Mouse (Mus musculus) ES-CJ7 (cell line): ENCODE results near the gene Myoz1.
"Not testable (repeated sequence)": the region's sequence is repeated elsewhere in the genome, so short reads cannot be mapped to it uniquely, and the experiment has no call there.

Source experiments
- DNase-seq: peaks from one replicate; pipeline ENCODE4 v3.0.0; 2011; ENCODE audit warnings: low read depth, low spot score

Myoz1 gene

DNA sequence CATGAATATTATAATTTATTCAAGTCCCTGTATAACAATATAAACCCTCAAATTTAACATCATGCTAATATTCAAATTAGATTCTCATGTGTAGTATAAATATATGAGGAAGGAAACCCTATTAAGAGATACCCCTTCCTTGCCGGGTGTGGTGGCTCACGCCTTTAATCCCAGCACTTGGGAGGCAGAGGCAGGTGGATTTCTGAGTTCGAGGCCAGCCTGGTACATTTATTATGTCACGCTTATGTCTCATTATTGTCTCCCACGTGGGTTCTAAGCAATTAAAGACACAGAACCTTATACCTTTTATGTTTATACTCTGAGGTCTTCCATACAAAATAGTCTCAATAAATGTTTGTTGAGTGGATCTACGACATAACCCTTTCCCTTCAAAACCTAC is 17.6 kb downstream of the Myoz1 start:
- no peak for DNase-seq

DNA sequence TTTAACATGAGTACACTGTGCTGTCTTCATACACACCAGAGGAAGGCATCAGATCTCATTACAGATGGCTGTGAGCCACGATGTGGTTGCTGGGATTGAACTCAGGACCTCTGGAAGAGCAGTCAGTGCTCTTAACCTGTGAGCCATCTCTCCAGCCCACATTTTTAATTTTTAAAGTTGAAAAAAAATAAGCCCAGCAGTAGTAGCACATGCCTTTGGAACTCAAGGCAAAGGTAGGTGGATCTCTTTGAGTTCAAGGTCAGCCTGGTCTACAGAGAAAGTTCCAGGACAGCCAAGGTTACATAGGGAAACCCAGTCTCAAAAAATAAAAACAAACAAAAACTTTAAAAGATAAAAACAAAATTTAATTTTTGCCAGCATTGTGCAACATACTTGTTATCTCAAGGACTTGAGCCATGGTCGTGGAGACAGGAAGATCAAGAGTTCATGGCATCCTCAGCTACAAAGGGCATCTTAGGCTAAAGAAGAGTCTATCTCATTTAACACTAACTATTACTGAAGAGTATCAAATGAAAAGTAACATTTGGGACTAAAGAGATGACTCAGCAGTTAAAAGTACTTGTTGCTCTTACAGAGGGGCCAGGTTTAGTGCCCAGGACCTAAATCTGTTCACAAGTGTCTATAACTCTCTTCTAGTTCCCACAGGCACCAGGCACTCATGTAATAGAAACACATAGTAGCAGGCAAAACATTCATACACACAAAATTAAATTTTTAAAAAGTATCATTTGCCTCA is 18.3 kb downstream of the Myoz1 start:
- no peak for DNase-seq

DNA sequence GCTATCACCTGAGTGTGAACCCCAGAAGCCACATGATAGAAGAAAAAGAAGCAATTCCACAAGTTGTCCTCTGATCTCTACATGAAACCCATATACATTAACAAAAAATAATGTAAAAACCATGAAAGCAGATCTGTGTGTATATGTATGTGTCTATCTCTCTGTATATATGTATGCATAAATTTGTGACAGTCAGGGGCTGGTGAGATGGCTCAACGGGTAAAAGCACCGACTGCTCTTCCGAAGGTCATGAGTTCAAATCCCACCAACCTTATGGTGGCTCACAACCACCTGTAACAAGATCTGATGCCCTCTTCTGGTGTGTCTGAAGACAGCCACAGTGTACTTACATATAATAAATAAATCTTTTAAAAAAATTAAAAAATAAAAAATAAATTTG is 19.4 kb downstream of the Myoz1 start:
- not testable (repeated sequence) for DNase-seq

DNA sequence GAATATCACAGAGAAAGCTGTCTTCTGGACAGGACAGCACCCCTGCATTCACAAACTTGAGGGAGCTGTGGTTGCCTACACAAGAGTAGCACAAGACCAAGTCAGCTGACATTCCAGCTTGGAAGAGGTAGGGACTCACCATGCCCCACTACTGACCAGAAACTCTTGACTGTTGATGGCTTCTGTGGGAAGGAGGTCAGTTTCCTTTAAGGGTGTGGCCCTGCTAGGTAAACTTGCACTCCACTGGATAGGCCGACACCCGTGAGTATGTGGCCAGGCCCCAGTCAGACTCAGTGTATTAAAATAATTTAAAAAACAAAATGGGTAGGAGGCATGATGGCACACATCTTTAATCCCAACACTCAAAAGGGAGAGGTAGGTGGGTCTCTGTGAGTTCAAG is 20.8 kb downstream of the Myoz1 start:
- no peak for DNase-seq

DNA sequence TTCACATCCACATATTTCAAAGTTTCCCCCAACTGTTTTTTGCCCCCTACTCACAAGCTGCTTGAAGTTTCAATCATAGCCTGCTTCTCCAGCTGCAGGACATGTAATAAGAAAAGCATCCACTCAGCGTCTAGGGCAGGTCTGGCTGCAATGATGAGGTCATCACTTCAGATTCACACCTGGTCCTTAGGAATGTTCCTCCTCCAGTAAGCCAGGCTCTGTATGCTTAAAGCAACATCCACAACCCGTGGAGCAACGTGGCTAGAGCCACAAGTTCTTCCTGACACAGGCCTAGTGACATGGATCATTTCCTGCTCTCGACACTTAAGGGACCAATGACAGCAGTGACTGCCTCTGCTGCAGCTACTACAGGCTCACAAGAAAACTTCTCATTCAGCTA is 25.1 kb downstream of the Myoz1 start:
- DNase-seq = no peak

DNA sequence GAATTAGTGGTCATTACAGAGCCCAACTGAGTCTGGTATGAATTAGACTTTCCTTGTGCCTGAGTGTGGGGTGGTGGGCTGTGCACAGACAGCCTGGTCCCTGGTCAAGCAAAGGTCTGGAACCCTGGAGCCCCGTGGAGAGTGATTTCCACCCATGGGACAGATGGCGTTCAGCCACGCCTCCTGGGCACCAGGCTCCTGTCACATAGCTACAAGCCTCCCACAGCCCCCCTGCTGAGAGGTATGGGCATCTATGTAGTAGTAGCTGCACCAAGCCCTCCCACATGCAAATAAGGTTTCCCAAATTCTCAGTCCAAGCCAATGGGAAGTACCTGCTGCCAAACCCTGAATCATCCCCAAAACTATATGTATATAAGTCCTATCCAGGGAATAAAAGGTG is 29.4 kb downstream of the Myoz1 start:
- DNase-seq = no peak

DNA sequence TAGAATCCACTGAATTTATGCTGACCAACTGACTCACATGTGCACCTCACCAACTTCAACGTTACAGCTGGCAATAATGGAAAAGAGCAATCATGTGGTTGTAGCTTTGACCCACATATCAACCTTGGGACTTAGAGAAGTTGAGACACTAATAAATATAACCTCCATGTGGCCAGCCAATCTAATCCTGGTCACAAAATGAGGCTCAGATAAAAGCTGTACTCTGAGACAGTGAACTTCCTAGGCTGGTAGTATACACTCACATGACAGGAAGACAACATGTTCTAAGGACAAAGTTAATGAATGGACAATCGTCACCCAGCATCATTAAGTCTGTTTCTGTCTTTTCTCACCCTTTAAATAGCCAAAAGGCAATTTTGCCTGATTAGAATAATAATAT is 29.9 kb downstream of the Myoz1 start:
- no peak for DNase-seq

DNA sequence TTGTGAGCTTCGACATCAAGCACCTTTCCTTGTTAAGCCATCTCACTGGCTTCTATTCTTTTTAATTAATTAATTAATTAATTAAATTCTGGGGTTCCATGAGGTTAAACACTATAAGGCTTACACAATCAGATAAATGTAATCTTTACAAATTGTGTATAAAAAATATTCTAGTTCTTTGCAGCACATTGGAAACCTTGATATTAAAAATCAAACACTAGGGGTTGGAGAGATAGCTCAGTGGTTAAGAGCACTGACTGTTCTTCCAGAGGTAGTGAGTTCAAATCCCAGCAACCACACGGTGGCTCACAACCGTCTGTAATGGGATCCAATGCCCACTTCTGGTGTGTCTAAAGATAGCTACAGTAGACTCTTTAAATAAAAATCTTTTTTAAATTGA is 33.4 kb downstream of the Myoz1 start:
- no peak for DNase-seq

DNA sequence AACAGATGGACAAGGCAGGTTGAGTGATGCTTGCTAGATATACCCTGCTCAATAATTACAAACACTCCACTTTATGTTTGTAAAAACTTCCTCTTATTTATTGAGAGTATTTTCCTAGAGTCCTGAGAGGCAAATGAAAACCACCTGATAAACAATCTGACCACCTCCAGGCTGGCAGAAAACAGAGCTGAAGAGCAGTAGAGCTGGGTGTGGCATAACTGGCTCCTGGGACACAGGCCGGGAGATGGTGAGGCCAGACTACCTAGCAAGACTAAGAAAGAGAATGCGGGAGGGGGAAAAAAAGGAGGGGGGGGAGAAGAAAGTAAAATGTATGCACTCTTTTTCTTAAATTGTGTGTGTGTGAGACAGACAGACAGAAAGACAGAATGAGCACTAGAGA is 33.9 kb downstream of the Myoz1 start:
- no peak for DNase-seq

DNA sequence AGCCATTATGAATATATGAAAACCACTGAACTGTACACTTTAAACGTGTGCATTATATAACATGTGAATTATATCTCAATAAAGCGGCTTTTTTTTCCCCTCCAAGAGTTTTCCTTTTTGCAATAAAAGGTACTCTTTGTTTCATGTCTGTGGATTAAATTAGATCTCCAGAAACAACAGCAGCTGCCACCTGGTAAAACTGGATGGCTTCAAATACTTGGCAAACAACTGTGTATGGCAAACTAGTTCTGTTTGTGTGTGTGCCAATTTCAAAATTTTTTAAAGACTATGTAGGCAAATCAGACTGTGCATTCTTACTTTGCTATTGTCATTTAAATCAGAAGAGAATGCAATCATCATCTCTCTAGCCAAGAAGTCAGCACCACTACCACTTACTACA is 34.4 kb downstream of the Myoz1 start:
- no peak for DNase-seq

DNA sequence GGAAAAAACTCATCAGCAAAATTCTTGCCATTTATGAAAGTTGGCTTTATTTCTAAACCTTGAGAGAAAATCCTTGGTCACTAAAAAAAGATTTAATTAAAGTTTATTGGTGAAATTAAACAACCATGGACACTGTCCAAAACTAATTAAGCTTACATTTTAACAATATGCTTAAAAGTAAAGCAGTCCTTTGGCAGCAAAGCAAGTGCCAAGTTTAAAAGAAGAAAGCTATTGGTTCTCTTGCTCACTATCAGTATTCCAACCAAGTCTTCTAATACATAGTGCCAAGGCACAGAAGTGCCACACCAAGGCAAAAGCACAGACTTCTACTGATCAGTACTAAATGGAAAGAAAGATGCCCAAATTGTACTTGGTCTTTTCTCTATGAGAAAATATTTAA is 37.2 kb downstream of the Myoz1 start:
- no peak for DNase-seq

DNA sequence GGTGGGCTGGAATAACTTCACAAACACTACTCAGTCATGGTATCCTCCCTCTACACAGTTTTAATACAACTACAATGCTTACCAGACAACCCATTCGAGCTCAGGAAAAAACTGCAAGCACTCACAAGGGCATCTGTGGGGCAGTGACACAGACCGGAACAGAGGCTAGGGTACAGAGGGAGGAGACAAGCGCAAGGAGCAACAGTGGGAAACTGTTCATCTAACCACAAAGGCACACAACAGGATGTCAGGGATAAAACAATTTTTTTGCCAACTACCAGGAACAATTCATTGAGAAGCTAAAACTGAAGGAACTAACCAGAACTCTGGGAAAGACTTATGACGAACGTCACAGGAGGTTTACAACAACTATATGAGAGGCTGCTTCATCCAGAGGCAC is 38.1 kb downstream of the Myoz1 start:
- no peak for DNase-seq

DNA sequence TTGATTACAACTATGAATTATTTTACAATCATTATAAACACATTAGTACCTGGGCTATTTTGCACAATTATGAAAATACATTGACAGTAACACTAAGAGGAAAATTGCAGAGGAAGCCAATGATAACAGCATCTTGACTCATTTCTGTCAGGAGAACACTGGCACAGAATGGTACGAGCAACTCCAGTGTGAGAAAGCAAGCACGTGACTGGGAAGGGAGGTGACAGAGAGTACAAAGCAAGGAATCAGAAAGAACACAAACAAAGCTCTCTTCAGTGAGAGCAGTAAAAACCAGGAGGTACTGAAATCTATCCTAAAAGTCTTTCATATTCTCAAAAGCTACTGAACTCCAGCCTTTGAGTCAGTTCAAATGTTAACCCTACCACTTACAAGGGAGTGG is 39.9 kb downstream of the Myoz1 start:
- DNase-seq = no peak

DNA sequence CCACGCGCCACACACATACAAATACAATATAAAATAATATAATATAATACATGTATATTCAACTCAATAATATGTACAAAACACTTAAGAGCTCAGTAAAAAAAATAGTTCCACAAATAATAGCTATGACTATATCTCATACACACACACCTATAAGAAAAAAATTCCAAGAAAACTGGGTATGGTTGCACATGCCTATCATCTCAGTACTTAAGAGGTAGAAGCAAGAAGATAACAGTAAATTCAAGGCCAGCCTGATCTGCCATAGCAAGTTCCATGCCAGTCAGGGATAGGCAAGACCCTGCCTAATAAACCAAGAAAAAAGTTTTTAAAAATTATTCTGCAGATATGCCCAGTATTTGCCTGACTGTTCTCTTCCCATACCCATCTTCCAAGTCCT is 41.3 kb downstream of the Myoz1 start:
- no peak for DNase-seq

DNA sequence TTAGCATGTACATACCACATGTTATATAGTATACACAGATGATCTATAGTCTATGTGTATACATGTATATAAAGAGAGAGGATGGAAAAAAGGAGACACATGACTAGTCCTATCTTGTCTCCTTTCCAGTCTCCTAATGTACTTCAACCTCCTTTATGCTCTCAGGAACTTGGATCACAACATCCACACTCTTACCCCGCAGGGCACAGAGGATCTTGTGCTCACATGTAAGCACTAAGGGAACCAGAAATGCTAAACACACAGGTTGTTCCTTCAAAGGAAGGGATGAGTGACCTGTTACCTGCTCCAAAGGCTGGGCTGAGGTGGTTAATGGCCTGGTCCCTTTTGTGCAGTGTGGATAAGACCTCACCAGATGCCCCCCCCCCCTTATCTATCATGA is 43.5 kb downstream of the Myoz1 start:
- DNase-seq = no peak

DNA sequence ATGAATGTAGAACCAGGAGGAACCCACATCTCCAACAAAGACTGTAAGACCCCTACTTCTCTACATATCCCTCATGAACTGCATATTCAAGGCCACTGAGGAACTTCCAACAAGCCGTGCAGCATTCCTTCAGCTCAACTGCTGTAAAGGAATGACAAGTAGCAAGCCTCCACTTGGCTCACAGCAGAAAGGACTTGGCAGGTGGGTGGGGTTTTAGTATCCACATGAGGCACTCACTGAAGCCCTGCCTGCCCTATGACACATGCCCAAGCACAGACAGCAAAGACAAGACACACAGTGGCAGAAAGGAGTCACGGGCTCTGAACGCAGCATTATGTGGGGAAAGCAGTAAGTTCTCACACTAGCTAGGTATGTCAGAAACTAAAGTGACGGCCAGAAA is 46.2 kb downstream of the Myoz1 start:
- DNase-seq = no peak

DNA sequence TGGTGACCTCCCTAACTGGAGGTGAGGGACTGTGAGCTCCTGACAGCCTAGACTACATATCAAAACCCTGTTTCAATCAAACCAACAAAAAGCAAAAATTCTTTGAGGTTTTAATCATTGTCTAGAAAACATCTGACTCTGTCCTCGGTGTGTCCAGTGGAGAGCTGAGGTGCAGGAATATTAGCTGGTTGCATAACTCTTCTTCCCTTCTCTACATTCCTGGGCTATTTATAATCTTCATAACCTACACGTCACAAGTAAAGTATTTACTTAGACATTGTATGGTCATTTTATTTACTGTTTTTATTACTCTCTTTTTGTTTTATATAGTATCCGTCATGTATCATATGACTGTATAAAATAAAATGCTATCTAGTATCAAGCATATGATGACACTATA is 46.8 kb downstream of the Myoz1 start:
- DNase-seq = no peak

DNA sequence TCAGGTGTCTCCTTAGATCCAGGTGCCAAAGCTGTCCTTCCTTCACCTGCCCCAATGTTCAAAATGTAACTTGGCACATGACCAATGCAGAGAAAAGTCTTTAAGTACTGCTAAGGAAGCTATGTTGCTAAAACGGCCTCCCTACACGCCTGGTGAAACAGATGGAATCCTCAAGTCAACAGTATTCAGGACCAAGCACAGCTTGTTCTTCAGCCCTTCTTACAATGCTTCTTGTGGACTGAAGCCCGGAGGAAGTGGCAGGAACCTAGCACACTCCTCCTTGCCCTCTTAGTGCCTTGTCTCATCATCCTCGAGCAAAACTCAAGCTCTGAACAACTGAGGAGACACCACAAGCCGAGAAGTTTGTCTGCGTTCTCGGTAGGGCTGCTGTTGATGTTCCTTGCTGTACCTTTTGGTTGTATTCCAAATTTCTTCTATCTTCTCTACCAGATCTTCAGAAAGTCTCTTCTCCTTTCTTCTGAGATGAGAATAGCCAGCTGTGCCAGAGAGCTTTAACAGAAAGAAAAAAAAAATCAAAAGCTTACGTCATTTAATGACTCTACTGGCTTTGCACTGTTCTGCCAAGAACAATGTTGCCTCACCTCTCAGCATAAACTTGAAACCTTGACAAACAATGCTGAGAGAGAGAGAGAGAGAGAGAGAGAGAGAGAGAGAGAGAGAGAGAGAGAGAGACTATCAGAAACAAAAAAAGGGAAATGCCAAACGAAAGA is 48.8 kb downstream of the Myoz1 start:
- no peak for DNase-seq

DNA sequence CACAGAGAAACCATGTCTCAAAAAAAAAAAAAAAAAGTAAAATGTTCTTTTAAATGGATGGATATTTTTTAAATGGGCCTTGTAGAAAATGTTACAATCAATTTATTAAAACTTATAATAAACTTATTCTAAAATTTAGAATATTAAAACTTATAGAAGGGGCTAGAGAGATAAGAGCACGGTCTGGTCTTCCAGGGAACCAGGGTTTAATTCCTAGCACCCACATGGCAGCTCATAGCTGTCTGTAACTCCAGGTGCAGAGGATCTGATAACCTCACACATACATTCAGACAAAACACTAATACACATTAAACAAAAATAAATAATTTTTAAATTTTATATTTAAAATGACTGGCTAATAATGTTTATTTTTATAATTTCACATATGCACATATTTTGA is 55.1 kb downstream of the Myoz1 start:
- DNase-seq = no peak

DNA sequence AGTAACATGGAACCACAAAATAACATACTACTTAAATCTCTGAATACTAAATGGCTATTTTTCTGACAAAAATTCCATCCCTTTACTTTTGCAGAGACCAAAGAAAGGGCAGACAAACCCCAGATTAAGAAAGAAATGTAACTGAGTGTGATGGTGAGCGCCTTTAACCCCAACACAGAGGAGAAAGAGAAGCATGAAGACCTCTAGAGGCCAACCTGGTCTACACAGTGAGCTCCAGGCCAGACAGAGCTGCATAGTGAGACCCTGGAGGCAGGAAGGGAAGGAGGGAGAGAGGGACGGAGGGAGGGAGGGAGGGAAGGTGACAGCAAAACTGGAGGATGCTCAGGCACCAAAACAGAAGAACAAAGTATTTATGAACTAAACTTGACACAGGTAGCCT is 56.1 kb downstream of the Myoz1 start:
- no peak for DNase-seq

DNA sequence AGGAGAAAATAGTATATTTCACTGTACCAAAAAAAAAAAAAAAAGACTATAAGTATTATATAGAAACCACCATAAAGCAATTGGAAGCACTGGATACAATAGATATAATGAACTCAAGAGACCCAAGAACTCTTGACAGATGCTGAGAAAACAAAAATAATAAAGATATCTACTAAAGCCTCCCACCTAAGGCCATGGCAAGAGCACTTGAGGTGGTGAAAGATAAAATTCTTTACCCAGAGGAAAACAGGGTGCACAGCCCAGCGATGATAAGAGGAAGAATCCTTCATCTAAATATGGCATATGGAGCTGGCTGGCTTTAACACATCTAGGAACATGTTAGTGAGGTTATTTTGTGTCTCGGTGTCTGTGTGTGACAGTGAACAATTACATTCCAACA is 56.8 kb downstream of the Myoz1 start:
- DNase-seq = no peak
